24 mouse cellular contexts compared by ENCODE assay signal in the genomic region with DNA sequence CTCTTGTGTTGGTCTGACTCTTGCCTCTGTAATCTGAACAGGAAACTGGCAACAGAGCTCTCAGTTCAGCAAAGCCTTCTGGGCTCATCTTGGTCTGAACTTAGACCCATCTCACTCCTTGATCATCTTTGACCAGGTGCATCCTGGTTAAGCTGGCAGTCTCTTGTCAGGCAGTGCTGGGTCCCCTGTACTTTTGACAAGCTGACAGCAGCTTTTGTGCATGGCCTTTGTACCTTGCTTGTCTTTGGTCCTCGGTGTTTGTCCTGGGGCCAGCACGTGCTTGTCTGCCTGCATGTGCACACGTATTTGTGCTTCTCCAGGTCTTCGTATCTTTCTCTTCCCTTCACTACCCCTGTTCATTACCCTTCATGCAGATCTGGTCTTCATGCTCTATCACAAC. TPM values are rescaled to one million over a fixed set of nuclear protein-coding genes. Genes with fewer than 3 reads are reported as not detected.
DNase-seq lines count a peak whose midpoint lies in the region; ATAC-seq lines count a peak whose summit lies in the region.
"Had no signal": no experiment of that assay in that cellular context is flagged by ENCODE, and none has a peak within 500 bp of the region (broad histone marks: within the 10 kb centered on the region; RNA-seq: fewer than 3 reads in every experiment).

No protein-coding gene starts in this region.

- DNase-seq in kidney, adult 18-20 months, result peak; percentile 23
- no peak for DNase-seq in liver, embryonic 11.5 days (ENCODE audit: low spot score)
- no peak for DNase-seq in embryonic facial prominence, embryonic 10.5 days (ENCODE audit: low spot score)
- peak; percentile 37 to 60 for DNase-seq in kidney, postnatal 36 days
- no peak for DNase-seq in gastrocnemius, adult 8-10 months (ENCODE audit: low spot score in 2 of 2)
- DNase-seq: adrenal gland, postnatal 25 days; cerebellum, adult 9-11 months; gastrocnemius, postnatal 14 days; heart, adult 11 months; lung, postnatal 10 days; right cerebral cortex, adult 18-20 months; right cerebral cortex, postnatal 4 days; thymus, postnatal 25 days had no signal

- ATAC-seq in kidney, embryonic 14.5 days (ENCODE audit: low FRiP score, low TSS enrichment), result no peak
- peak; percentile 69 for ATAC-seq in liver, embryonic 16.5 days (ENCODE audit: low read depth)
- no peak for ATAC-seq in liver, embryonic 11.5 days (replicated peaks; ENCODE audit: low FRiP score)
- ATAC-seq: forebrain, embryonic 16.5 days had no signal

- H3K27ac ChIP-seq in kidney, embryonic 14.5 days (ENCODE audit: low read depth, low read length), result no peak overlapping the region
- no peak overlapping the region for H3K27ac ChIP-seq in liver, embryonic 16.5 days (ENCODE audit: low read length)
- no peak overlapping the region for H3K27ac ChIP-seq in liver, embryonic 11.5 days (ENCODE audit: low read depth, low read length)
- H3K27ac ChIP-seq in embryonic facial prominence, embryonic 10.5 days (replicated peaks), result peak overlapping the region; percentile 69
- H3K27ac ChIP-seq: hindbrain, embryonic 15.5 days; limb, embryonic 12.5 days; liver, embryonic 15.5 days; midbrain, embryonic 10.5 days; stomach, embryonic 15.5 days had no signal

- H3K9ac ChIP-seq in kidney, embryonic 14.5 days (ENCODE audit: low read depth, low read length), result no peak overlapping the region
- no peak overlapping the region for H3K9ac ChIP-seq in liver, embryonic 16.5 days (ENCODE audit: low read depth, low read length)
- H3K9ac ChIP-seq in liver, embryonic 11.5 days (ENCODE audit: low read depth, low read length), result no peak overlapping the region
- H3K9ac ChIP-seq: hindbrain, embryonic 15.5 days; limb, embryonic 12.5 days; liver, embryonic 15.5 days; stomach, embryonic 15.5 days had no signal

- H3K27me3 ChIP-seq in kidney, embryonic 14.5 days (ENCODE audit: control insufficient read depth, insufficient read depth, low read length), result no peaks in the 10 kb centered on the region
- H3K27me3 ChIP-seq in liver, embryonic 16.5 days (ENCODE audit: control insufficient read depth, insufficient read depth, low read depth, low read length), result no peaks in the 10 kb centered on the region
- no peaks in the 10 kb centered on the region for H3K27me3 ChIP-seq in liver, embryonic 11.5 days (replicated peaks; ENCODE audit: control insufficient read depth, insufficient read depth, low read length)
- H3K27me3 ChIP-seq in embryonic facial prominence, embryonic 10.5 days (replicated peaks; ENCODE audit: low read depth, poor library complexity, severe bottlenecking), result peaks cover 28% of the 10 kb centered on the region
- H3K27me3 ChIP-seq: hindbrain, embryonic 15.5 days; limb, embryonic 12.5 days; liver, embryonic 15.5 days; stomach, embryonic 15.5 days had no signal

- no peak overlapping the region for H3K4me3 ChIP-seq in kidney, embryonic 14.5 days (ENCODE audit: low read length)
- no peak overlapping the region for H3K4me3 ChIP-seq in liver, embryonic 16.5 days (ENCODE audit: low read depth, low read length)
- no peak overlapping the region for H3K4me3 ChIP-seq in liver, embryonic 11.5 days (ENCODE audit: low read depth, low read length)
- H3K4me3 ChIP-seq in embryonic facial prominence, embryonic 10.5 days, result no peak overlapping the region
- H3K4me3 ChIP-seq: hindbrain, embryonic 15.5 days; limb, embryonic 12.5 days; liver, embryonic 15.5 days; midbrain, embryonic 10.5 days; myocyte; stomach, embryonic 15.5 days had no signal

- H3K4me2 ChIP-seq in kidney, embryonic 14.5 days (replicated peaks; ENCODE audit: low read depth, low read length), result no peak overlapping the region
- H3K4me2 ChIP-seq in liver, embryonic 16.5 days (ENCODE audit: low read depth, low read length), result no peak overlapping the region
- H3K4me2 ChIP-seq in liver, embryonic 11.5 days, result no peak overlapping the region
- H3K4me2 ChIP-seq: heart, embryonic 11.5 days; hindbrain, embryonic 15.5 days; limb, embryonic 12.5 days; liver, embryonic 15.5 days; stomach, embryonic 15.5 days had no signal

- WGBS in kidney, embryonic 14.5 days, result 86% methylated on average over 4 of the region's 4 CpGs
- 58% methylated on average over 4 of the region's 4 CpGs for WGBS in liver, embryonic 16.5 days (ENCODE audit: insufficient replicate concordance)
- 56% methylated on average over 4 of the region's 4 CpGs for WGBS in liver, embryonic 11.5 days
- 78% methylated on average over 4 of the region's 4 CpGs for WGBS in embryonic facial prominence, embryonic 10.5 days

- H3K4me1 ChIP-seq in kidney, embryonic 14.5 days (ENCODE audit: control insufficient read depth, insufficient read depth, low read length), result peaks cover 19% of the 10 kb centered on the region
- no peaks in the 10 kb centered on the region; the same call in 1 of the 2 replicates for H3K4me1 ChIP-seq in liver, embryonic 16.5 days (ENCODE audit: control insufficient read depth, low read depth, low read length)
- peaks cover 3% of the 10 kb centered on the region; the same call in 1 of the 2 replicates for H3K4me1 ChIP-seq in liver, embryonic 11.5 days (replicated peaks; ENCODE audit: control insufficient read depth, insufficient read depth, low read length)
- peaks cover 96% of the 10 kb centered on the region for H3K4me1 ChIP-seq in embryonic facial prominence, embryonic 10.5 days
- H3K4me1 ChIP-seq: liver, embryonic 15.5 days had no signal

- no peaks in the 10 kb centered on the region for H3K36me3 ChIP-seq in kidney, embryonic 14.5 days (ENCODE audit: control insufficient read depth, insufficient read depth, low read length)
- H3K36me3 ChIP-seq in liver, embryonic 16.5 days (ENCODE audit: control insufficient read depth, insufficient read depth), result no peaks in the 10 kb centered on the region
- H3K36me3 ChIP-seq in liver, embryonic 11.5 days (ENCODE audit: control insufficient read depth, insufficient read depth, low read length), result no peaks in the 10 kb centered on the region
- H3K36me3 ChIP-seq in embryonic facial prominence, embryonic 10.5 days (replicated peaks), result no peaks in the 10 kb centered on the region
- H3K36me3 ChIP-seq: hindbrain, embryonic 15.5 days; limb, embryonic 12.5 days; liver, embryonic 15.5 days; midbrain, embryonic 10.5 days; stomach, embryonic 15.5 days had no signal

- no peaks in the 10 kb centered on the region for H3K9me3 ChIP-seq in kidney, embryonic 14.5 days (ENCODE audit: control insufficient read depth, low read length)
- H3K9me3 ChIP-seq in liver, embryonic 16.5 days (replicated peaks; ENCODE audit: control insufficient read depth, low read length), result no peaks in the 10 kb centered on the region
- H3K9me3 ChIP-seq in liver, embryonic 11.5 days (ENCODE audit: control insufficient read depth, low read length), result no peaks in the 10 kb centered on the region
- H3K9me3 ChIP-seq in embryonic facial prominence, embryonic 10.5 days, result no peaks in the 10 kb centered on the region
- H3K9me3 ChIP-seq: hindbrain, embryonic 15.5 days; limb, embryonic 12.5 days; liver, embryonic 15.5 days; midbrain, embryonic 10.5 days; stomach, embryonic 15.5 days had no signal

RNA-seq across cellular contexts. Expression of gene Nnat, which starts 49.8 kb away (rescaled TPM):
- polyA plus RNA-seq in kidney, embryonic 14.5 days (2014; fragmentation: Nextera tagmentation; extraction: Ambion mirVana), result 248 and 307 TPM in 2 replicates
- polyA plus RNA-seq in liver, embryonic 16.5 days (2015; fragmentation: Nextera tagmentation; extraction: Ambion mirVana), result 12.3 and 14.3 TPM in 2 replicates
- 143 and 171 TPM in 2 replicates for polyA plus RNA-seq in liver, embryonic 11.5 days (2014; fragmentation: Nextera tagmentation; extraction: Ambion mirVana)
- 2,080 and 2,294 TPM in 2 replicates for polyA plus RNA-seq in embryonic facial prominence, embryonic 10.5 days (2016; fragmentation: Nextera tagmentation; extraction: Ambion mirVana)
- total RNA-seq in gastrocnemius, adult 8-10 months (2022), result 10 to 100 TPM in 1 of 4 experiments, 1 to 10 TPM in 2, under 1 TPM in 1; 0.87 to 26.8 (median 3.5) TPM
- total RNA-seq: hematopoietic stem cell, adult 5-6 weeks had no signal

Comparison
In these comparisons a context has a peak if more than half of its experiments do, and no peak if none do; other contexts are left out.
1. DNase-seq: peak in kidney, adult 18-20 months (single experiment) and kidney, postnatal 36 days (2 of 2); none in liver, embryonic 11.5 days (single experiment), embryonic facial prominence, embryonic 10.5 days (single experiment) and gastrocnemius, adult 8-10 months (0 of 2).